Mouse (Mus musculus) kidney, adult 11 months (tissue): Measurements from ENCODE around the gene Pipox.
A peak's percentile ranks its signal among the peaks of the same experiment; 100 is the strongest.

Experiments used
- DNase-seq: peaks from one replicate; pipeline ENCODE4 v3.0.0; 2022

Gene Pipox

GRCm38 (mm10) chr11:77843068-77843905, 50.6 kb downstream of the Pipox start:
- no peak for DNase-seq

DNA sequence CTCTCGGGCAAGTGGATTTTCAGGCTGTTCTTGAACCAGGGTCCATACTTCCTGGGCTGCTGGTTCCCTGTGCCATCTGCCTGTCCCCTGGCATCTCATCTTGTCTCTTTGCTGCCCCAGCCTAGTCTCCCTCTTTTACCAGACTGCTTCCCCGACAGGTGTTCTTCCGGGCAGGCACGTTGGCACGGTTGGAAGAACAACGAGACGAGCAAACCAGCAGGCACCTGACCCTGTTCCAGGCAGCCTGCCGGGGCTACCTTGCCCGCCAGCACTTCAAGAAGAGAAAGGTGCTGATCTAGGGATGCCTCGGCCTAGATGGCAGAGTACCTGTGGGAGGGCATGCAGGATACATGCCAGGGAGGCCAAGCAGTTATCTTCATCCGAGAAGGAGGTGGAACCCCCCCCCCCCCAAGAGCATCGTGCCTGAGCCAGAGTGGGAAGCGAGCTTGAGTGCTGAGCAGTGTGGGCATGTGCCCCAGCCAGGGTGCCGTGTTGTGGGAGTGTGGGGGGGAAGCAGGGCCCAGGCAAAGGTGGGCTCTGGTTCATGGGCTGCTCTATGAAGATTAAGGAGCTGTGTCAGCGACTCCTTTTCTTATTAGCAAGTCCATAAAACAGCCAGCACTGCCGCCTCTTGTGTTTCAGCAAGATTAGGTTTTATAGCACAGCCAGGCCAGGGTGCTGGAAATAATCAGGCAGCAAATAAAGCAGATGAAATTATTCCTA, 53.2 kb downstream of the Pipox start:
- DNase-seq, result no peak

GRCm38 (mm10) chr11:77837856-77838255, 56.0 kb downstream of the Pipox start:
- DNase-seq, result no peak

- DNase-seq, result peak; percentile 79
These were observed 57.1 kb downstream of the Pipox start for GRCm38 (mm10) chr11:77836751-77837150.

GRCm38 (mm10) chr11:77836290-77836689, 57.6 kb downstream of the Pipox start:
- DNase-seq, result no peak

DNA sequence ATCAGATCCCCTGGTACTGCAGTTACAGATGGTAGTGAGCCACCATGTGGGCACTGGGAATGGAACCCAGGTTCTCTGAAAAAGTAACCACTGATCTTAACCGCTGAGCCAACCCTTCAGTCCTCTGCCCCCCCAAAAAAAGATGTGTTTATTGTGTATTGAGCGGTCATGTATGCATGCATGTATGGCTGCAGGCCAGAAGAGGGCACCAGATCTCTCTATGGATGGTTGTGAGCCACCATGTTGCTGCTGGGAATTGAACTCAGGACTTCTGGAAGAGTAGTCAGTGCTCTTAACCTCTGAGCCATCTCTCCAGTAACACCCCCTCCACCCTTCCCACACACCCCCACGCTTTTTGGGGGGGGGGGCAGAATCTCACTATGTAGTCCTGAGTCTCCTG, 58.8 kb downstream of the Pipox start:
- DNase-seq, result no peak

DNA sequence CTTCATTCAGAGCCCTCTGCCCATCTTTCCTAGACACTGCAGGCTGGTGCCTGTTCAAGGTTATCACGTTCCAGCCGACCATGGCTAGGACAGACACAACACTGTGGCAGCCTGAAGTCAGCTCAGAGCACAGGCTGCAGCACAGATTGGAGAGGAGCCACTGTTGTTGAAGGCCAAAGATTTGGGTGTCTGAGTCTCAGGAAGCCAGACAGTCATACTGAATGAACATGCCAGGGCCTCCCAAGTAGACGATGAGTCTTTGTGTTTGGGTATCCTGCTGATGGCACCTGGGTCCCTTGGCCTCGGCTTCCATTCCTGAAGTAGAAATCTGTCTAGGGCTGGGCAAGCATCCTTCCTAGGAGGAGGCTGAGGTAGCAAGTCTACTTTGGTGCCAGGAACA, 61.4 kb downstream of the Pipox start:
- no peak for DNase-seq

GRCm38 (mm10) chr11:77830875-77831274, 63.0 kb downstream of the Pipox start:
- peak; percentile 64 for DNase-seq
